Mouse (Mus musculus): ENCODE results near the gene Pbsn. TPM values are rescaled to one million over a fixed set of nuclear protein-coding genes. Genes with fewer than 3 reads are reported as not detected.
A peak's percentile ranks its signal among the peaks of the same experiment; 100 is the strongest.
"Not testable (repeated sequence)": the region's sequence is repeated elsewhere in the genome, so short reads cannot be mapped to it uniquely, and the experiment has no call there.

Pbsn gene
- not detected for total RNA-seq (2018; cell fraction: chromatin; rRNA removed)
- not detected for total RNA-seq (2018; cell fraction: cytosol; rRNA removed)
- not detected for total RNA-seq (2018; cell fraction: nucleus; rRNA removed)
- not detected in 3 replicates for polyA plus RNA-seq (2018)

DNA sequence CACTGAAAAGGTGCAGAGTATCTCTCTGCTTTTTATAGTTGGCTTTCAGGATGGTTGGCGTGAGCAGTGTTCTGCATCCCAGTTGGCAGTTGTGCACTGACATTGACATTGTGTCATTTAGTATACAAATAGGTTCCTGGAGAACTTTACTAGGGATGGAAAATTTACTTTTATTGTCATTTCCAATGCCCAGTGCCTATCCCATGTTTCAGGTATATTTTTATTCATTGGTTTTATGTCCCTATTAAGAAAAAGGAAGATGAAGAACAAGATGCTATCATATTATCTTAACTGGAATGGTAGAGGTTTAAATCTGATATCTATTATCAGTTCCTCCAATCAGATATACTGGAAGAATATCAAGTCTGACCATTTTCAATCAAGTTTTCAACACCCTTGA is at the start of gene Pbsn:
Gene Pbsn, minus strand, starts transcription at position 101 of the 400 bp plus-strand sequence.
- 83% methylated on average over 1 of the region's 1 CpGs for WGBS (ENCODE audit: missing documents)
- no peaks in the 10 kb centered on the region for H3K36me3 ChIP-seq (ENCODE audit: inconsistent target)
- H3K4me3 ChIP-seq (ENCODE audit: inconsistent target): no peak within 1 kb of the TSS
- no peak within 1 kb of the TSS for H3K27ac ChIP-seq
- no peaks in the 10 kb centered on the region for H3K79me2 ChIP-seq (ENCODE audit: inconsistent target)

DNA sequence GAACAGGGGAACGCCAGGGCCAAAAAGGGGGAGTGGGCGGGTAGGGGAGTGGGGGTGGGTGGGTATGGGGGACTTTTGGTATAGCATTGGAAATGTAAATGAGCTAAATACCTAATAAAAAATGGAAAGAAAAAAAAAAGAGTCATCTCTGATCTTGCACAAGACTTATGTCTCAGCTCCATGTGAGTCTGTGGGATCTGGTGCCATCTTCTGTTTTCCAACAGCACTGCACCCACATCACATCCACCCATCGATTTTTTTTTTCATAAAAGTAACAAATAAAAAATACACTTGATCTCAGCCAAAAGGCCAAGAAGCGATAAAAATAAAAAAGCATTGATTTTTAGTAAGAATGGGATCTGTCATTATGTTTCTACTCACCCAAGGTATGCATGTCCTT is 26.6 kb upstream of the Pbsn start:
- 37% methylated on average over 2 of the region's 4 CpGs for WGBS (ENCODE audit: missing documents)
- H3K36me3 ChIP-seq (ENCODE audit: inconsistent target); H3K79me2 ChIP-seq (ENCODE audit: inconsistent target); H3K4me3 ChIP-seq (ENCODE audit: inconsistent target); H3K27ac ChIP-seq: not testable (repeated sequence)

DNA sequence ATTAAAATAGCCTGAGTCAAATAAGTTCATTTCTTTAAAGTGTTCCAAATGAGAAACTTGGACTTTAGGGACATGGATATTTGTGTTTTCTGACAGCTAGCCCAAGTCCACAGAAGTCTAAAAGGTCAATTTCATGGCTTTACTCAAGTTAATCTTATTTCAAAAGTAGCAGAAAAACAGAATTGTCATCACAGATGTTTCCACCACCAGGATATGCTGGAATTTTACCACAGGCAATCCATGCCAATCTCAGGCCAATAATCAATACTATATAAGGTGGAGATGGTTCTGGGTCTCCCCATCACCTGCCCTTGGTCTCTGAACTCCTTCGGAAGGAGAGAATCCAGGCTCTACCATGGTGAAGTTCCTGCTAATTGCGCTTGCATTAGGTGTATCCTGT is 11.0 kb upstream of the Pbsn start, which contains the start of gene Gm14744:
Gene Gm14744, plus strand, starts transcription at position 301 of the 400 bp plus-strand sequence.
- not testable (repeated sequence) for H3K27ac ChIP-seq; H3K4me3 ChIP-seq (ENCODE audit: inconsistent target); H3K36me3 ChIP-seq (ENCODE audit: inconsistent target); H3K79me2 ChIP-seq (ENCODE audit: inconsistent target)
- no CpG with 5 or more reads among the region's 2 CpGs for WGBS (ENCODE audit: missing documents)

DNA sequence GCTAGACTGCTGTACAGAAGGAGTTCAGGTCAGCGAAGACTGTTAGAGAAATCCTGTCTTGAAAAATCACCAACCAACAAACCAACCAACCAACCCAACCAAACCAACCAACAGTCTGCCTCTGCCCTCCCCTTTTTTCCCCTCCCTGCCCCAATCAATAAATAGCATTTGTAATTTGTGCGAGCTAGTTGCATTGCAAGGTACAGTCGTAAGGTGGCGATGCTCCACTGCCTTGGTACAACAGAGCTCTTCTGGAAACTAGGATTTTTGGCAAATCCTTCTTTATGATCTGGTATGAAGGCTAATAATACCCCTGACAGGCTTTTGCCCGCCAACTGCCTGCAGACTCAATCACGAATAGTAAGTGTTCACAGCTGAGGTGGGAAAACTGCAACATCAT is 41.4 kb downstream of the Pbsn start:
- Histone ChIP-seq H3K27ac (no peak overlapping the region), H3K79me2 (ENCODE audit: inconsistent target) (no peaks in the 10 kb centered on the region), H3K36me3 (ENCODE audit: inconsistent target) (no peaks in the 10 kb centered on the region), H3K4me3 (ENCODE audit: inconsistent target) (no peak overlapping the region)
- WGBS (ENCODE audit: missing documents): 70% methylated on average over 6 of the region's 6 CpGs

DNA sequence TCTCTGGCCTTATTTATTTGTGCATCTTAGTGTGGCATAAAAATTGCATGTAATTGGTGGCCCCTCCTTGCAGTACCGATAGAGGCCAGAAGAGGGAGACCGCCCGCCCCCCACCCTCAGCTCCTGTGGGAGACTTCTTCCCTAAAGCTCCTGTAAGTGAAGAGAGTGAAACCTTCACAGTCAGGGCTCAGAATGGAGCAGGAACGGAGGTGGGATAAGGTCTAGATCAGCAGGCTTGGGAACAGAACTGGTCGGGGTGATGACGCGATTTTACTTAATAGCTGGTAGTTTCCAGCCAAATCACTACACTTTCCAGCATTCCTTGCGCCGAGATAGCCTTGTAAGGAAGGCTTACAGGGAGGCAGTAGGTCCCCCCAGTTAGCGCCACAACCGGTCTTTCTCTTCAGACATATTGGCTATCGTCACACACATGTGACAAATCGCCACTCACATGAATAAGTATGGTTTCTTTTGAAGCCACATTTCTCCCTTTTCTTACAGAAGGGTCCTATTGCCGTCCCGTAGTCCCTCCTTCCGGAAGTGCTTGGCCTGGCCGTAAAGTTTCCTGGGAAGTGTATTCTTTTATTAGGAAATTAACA is 42.7 kb downstream of the Pbsn start:
- H3K36me3 ChIP-seq (ENCODE audit: inconsistent target): no peaks in the 10 kb centered on the region
- WGBS (ENCODE audit: missing documents): 26% methylated on average over 12 of the region's 17 CpGs
- H3K4me3 ChIP-seq (ENCODE audit: inconsistent target): peak overlapping the region; percentile 35
- peak overlapping the region; percentile 43 for H3K27ac ChIP-seq
- H3K79me2 ChIP-seq (ENCODE audit: inconsistent target): no peaks in the 10 kb centered on the region

DNA sequence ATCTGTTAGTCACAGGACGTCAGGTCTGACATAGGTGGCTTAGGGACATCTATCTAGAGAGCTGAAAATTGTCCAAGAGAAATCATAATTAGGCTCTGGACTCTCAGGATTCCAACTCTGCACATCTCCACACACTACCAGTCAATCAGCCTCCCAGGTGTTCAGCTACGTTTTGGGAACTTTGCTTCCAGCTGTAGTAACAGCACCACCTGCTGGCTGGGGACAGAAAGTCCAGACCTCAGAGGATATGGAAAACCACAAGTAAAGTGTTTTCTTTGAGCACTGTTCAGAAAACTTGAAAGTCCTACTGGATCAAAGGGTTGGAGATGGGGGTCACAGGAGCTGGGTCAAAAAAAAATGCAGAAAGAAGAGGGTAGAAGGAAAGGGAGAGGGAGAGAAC is 44.8 kb downstream of the Pbsn start:
- Histone ChIP-seq H3K36me3 (ENCODE audit: inconsistent target) (no peaks in the 10 kb centered on the region), H3K79me2 (ENCODE audit: inconsistent target) (no peaks in the 10 kb centered on the region), H3K4me3 (ENCODE audit: inconsistent target) (no peak overlapping the region), H3K27ac (no peak overlapping the region)
- WGBS (ENCODE audit: missing documents): 27% methylated on average over 2 of the region's 2 CpGs

DNA sequence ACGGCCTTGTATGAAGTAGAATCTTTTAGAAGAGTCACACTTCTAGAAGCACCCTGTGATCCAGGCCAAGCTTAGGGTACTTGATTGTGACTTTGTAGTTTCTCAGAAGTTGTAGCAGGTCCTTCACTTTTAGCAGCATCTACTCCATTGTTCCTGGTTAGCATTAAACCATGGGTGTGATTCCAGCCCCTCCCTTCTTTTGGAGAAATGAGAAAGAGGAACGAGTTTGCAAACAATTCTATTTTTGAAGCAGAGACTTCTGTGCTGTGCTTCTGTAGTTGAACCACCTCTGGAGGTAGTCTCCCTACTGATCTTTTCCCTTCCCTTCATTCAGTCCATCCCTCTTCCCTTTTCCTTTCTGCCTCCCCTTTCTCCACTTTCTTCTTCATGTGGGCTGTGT is 51.1 kb downstream of the Pbsn start:
- Histone ChIP-seq H3K36me3 (ENCODE audit: inconsistent target) (no peaks in the 10 kb centered on the region), H3K79me2 (ENCODE audit: inconsistent target) (no peaks in the 10 kb centered on the region), H3K27ac (peak overlapping the region; percentile 56), H3K4me3 (ENCODE audit: inconsistent target) (no peak overlapping the region)
- 58% methylated on average over 2 of the region's 2 CpGs for WGBS (ENCODE audit: missing documents)

DNA sequence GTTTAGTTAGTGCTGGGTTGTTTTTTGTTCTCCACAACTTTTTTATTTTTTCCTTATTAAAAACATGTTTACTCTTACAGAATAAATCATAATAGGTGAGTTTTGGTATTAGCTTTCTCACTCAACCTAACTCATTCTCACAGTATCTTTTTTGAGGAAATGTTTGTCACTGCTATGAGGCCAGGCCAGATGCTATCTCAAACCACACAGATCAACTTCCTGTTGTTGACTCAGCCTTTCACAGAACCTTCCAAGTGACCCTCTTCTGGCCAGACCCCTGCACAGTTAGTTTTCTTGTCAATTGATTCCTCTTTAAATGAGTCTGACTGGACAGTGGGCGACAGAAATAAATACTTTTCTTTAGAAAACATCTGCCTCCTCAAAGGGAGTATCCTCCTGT is 51.9 kb downstream of the Pbsn start:
- 44% methylated on average over 1 of the region's 1 CpGs for WGBS (ENCODE audit: missing documents)
- H3K79me2 ChIP-seq (ENCODE audit: inconsistent target): no peaks in the 10 kb centered on the region
- H3K36me3 ChIP-seq (ENCODE audit: inconsistent target): no peaks in the 10 kb centered on the region

DNA sequence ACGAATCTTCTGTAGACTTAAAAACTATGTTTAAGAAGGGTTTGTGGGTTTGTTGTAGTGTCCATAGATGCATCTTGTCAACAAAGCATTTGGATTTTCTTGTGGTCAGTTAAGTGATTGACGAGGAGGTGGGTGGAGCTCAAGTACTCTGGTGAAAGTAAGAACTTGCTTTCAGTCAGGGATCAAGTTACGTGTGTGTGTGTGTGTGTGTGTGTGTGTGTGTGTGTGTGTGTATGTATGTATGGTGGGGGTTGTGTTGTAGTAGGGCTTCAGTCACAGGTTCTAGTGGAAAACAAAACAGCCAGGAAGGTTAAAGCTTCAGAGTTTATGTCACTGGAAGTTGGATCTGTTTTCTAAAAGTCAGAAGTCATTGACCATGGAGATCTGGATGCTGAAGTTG is 53.9 kb downstream of the Pbsn start:
- Histone ChIP-seq H3K36me3 (ENCODE audit: inconsistent target) (no peaks in the 10 kb centered on the region), H3K79me2 (ENCODE audit: inconsistent target) (peaks cover 9% of the 10 kb centered on the region), H3K4me3 (ENCODE audit: inconsistent target) (no peak overlapping the region), H3K27ac (no peak overlapping the region)
- WGBS (ENCODE audit: missing documents): 87% methylated on average over 3 of the region's 3 CpGs

More for the DNA sequence above, 51.9 kb downstream of the Pbsn start:
- Histone ChIP-seq H3K27ac (peak overlapping the region; percentile 56), H3K4me3 (ENCODE audit: inconsistent target) (no peak overlapping the region)

DNA sequence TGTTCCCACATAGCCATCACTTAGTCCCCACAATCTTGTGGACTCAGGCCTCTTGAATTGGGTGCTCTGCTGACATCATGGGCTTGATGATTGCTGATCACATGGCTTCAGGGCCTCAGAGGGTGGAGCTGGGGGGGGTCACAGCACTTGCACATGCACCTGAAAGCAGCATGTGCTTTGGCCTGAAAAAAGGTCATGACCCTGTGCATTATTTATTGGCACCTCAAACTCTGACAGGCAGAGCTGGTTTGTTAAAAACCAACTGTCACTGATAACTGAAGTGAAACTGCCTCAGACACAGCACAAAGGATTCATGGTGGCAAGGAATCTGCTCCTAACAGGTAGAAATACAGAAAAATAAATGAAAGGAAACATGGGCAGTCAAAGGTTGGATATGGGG is 55.6 kb downstream of the Pbsn start:
- H3K36me3 ChIP-seq (ENCODE audit: inconsistent target): no peaks in the 10 kb centered on the region
- peaks cover 27% of the 10 kb centered on the region for H3K79me2 ChIP-seq (ENCODE audit: inconsistent target)
- H3K4me3 ChIP-seq (ENCODE audit: inconsistent target): no peak overlapping the region
- peak overlapping the region; percentile 33 for H3K27ac ChIP-seq

DNA sequence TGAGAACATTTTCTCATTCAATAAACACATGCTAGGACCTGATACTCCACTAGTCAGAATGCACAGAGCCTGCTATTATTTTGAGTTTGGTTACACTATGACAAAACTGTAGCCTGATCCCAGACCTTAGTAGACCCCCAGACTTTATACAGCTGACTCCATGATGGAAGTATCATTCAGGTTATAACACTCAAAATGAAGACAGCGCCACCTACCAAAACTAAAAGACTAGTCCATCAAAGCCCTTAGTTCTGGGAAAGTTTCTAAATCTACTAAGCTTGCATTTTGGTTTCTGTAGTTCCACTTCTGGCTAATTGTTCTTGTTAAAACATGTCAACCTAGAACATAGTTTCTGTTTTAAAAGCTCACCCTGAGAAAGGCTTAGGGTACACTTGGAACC is 56.5 kb downstream of the Pbsn start:
- H3K4me3 ChIP-seq (ENCODE audit: inconsistent target): no peak overlapping the region
- peaks cover 36% of the 10 kb centered on the region for H3K79me2 ChIP-seq (ENCODE audit: inconsistent target)
- 75% methylated on average over 1 of the region's 1 CpGs for WGBS (ENCODE audit: missing documents)
- peak overlapping the region; percentile 75 for H3K27ac ChIP-seq
- H3K36me3 ChIP-seq (ENCODE audit: inconsistent target): no peaks in the 10 kb centered on the region

DNA sequence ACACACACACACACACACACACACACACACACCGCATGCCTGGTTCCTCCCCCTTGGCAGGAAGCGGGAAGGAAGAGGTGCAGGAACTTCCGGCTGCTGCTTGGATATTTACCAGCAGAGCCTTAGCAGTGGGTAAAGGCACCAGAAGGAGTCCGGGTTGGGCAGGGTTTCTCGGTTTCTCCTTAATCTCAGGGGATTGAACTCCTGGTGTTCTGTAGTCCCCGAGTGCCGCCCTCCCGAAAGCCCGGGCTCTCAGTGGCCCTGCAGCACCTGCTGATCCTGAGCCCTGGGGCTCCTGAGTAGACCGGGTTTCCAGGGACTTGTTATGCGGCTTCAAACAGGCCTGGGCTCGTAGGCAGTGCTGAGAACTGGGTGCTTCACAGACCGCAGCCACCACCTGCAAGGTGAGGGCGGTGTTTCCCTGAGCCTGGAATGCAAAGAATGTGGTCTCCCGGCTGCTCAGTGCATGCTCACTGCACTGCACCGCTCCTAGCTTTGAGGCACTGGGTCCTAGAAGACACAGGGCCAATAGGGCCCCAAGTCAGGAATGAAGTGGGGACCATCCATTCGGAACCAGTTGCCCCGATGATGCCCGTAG is 57.1 kb downstream of the Pbsn start, which contains the start of gene Prkx:
Gene Prkx, minus strand, starts transcription at position 41 of the 598 bp plus-strand sequence.
- 30% methylated on average over 17 of the region's 19 CpGs for WGBS (ENCODE audit: missing documents)
- Histone ChIP-seq H3K27ac (peak within 1 kb of the TSS; percentile 75), H3K36me3 (ENCODE audit: inconsistent target) (no peaks in the 10 kb centered on the region), H3K4me3 (ENCODE audit: inconsistent target) (peak within 1 kb of the TSS; percentile 63), H3K79me2 (ENCODE audit: inconsistent target) (peaks cover 42% of the 10 kb centered on the region)

DNA sequence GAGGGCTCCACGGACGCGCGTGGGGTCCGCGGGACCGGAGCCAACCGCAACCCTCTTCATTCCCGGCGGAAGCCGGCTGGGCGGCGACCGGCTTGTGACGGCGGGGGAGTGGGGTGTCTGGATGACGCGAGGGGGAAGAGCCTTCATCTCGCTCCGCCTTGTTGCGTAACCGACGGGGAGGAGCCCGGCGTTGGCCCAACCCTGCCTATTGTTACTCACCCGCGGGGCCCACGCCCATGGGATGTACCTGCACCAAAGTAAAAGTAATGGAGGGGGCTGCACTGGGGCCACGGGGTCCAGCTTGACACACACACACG is 57.6 kb downstream of the Pbsn start:
- peak overlapping the region; percentile 63; the same call in 1 of the 2 replicates for H3K4me3 ChIP-seq (ENCODE audit: inconsistent target)
- H3K27ac ChIP-seq: peak overlapping the region; percentile 75
- 26% methylated on average over 12 of the region's 30 CpGs for WGBS (ENCODE audit: missing documents)
- H3K79me2 ChIP-seq (ENCODE audit: inconsistent target): peaks cover 47% of the 10 kb centered on the region
- no peaks in the 10 kb centered on the region for H3K36me3 ChIP-seq (ENCODE audit: inconsistent target)

DNA sequence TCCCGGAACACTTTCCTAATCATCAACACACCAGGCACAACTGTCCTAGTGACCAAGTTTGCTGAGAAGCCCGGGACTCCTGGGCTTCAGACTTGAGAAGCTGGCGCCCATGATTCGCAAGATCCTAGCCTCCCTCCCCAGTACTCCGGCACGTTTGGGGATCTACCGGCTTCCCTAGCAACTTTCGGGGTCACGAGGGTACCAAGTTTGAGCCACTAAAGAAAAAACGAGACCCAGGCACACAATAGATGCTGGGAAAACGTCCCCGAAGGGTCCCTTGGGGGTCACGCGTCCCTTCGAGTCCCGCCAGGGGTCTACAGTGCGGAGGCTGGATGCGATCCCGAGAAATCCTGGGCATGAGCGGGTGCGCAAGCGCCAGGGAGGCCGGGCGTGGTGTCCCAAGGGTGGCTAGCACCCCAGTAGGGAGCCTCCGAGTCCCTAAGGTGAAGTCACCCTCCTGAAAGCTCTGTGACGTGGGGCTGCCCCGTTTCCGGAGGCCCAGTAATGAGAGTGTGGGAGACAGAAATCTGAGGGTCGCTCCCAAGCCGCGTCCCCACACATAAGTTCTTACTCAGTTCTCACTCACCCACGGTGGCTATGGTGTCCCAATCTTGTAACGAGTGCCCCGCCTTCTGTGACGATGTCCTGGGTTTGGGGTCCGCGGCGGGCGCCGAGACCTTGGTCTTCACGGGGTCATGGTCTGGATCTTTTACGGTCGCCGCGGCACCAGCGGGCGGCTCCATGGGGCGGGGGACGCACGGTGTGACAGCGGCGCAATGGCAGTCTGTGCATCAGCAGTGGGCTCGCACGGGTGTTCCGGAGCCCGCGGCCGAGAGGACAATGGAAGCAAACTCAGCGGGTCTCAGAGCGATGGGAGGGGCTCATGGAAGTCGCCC is 58.2 kb downstream of the Pbsn start:
- Histone ChIP-seq H3K4me3 (ENCODE audit: inconsistent target) (peak overlapping the region; percentile 63), H3K36me3 (ENCODE audit: inconsistent target) (no peaks in the 10 kb centered on the region), H3K79me2 (ENCODE audit: inconsistent target) (peaks cover 53% of the 10 kb centered on the region), H3K27ac (peak overlapping the region; percentile 64)
- 22% methylated on average over 61 of the region's 61 CpGs for WGBS (ENCODE audit: missing documents)

DNA sequence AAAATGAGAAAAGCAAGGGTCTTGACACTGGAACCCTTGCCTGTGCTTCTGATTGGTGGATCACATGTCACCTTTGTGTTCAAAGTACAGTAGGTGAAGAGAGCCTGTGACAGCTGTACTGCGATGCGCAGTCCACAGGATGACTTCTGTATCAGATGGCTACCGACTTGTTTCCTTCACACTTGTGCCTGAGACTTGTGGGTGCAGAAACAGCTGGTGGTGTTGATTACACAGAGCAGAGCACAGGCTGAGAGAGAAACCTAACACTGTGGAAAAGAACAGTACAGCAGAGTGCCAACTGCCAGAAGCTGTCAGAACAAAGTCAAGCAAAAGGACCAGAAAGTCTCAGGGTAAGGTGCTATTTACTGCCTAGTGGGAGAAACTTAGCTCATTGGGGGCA is 64.7 kb downstream of the Pbsn start:
- Histone ChIP-seq H3K27ac (no peak overlapping the region), H3K79me2 (ENCODE audit: inconsistent target) (peaks cover 97% of the 10 kb centered on the region), H3K4me3 (ENCODE audit: inconsistent target) (no peak overlapping the region), H3K36me3 (ENCODE audit: inconsistent target) (0 out of 2 replicates have a peak, but pooled peaks cover 9% of the 10 kb centered on the region)
- 92% methylated on average over 3 of the region's 3 CpGs for WGBS (ENCODE audit: missing documents)

Data from macrophage (primary cell).